ENCODE assay signal across 12 mouse cellular contexts in the genomic region with DNA sequence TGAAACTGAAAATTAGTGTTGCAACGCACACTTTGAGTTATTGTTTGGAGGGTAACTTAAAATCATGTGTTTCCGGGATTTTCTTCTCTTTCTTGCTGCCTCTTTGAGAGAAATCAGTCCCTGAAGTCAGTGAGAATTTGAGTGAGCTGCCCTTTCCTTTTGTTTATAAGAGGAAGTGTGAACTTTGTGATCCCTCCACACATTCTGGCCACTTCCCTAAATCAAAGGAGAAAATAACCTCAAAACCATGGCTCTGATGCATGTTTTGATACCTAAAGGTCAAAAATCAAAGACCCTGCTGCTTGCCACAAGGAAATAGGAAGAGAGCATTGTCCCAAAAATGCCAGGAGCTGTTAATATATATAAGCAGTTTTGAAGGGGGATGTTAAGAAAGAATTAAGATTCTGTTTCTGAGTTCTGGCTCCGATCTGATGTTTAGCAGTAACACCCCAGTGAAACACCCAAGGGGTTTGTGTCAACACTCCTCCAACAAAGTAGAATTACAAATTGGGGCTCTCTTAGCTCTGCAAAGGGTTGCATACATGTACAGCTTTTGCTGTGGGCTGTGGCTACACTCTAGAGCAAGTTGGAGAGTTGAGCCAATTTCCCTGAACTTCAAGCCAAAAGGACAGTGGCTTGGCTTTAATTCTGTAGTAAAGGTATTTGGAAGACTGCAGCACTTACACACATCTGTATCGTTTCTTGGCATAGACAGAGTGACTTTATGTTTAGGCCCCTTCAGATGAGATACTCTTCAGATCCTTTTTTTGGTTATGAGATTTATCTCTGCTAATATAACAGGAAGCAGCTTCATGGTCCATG.
DNase-seq lines count a peak whose midpoint lies in the region; ATAC-seq and TF ChIP-seq lines count a peak whose summit lies in the region.
"Had no signal": no experiment of that assay in that cellular context is flagged by ENCODE, and none has a peak within 500 bp of the region (broad histone marks: within the 10 kb centered on the region; RNA-seq: fewer than 3 reads in every experiment).

No protein-coding gene starts in this region.

- H3K27ac ChIP-seq in embryonic facial prominence, embryonic 14.5 days (replicated peaks; ENCODE audit: low read depth, low read length) = peak overlapping the region; percentile 10; the same call in 1 of the 2 replicates
- no peak overlapping the region; the same call in 1 of the 2 replicates for H3K27ac ChIP-seq in embryonic facial prominence, embryonic 10.5 days (replicated peaks)
- no peak overlapping the region for H3K27ac ChIP-seq in lung, postnatal 0 days (ENCODE audit: low read length)
- peak overlapping the region; percentile 59 for H3K27ac ChIP-seq in stomach, embryonic 15.5 days
- H3K27ac ChIP-seq: hindbrain, embryonic 14.5 days had no signal

- H3K9me3 ChIP-seq in embryonic facial prominence, embryonic 14.5 days (ENCODE audit: control insufficient read depth, low read length) = no peaks in the 10 kb centered on the region
- no peaks in the 10 kb centered on the region for H3K9me3 ChIP-seq in embryonic facial prominence, embryonic 10.5 days
- no peaks in the 10 kb centered on the region for H3K9me3 ChIP-seq in lung, postnatal 0 days (ENCODE audit: low read length)
- H3K9me3 ChIP-seq in stomach, embryonic 15.5 days = no peaks in the 10 kb centered on the region

- no peaks in the 10 kb centered on the region for H3K36me3 ChIP-seq in embryonic facial prominence, embryonic 14.5 days (ENCODE audit: control insufficient read depth, insufficient read depth, low read length)
- no peaks in the 10 kb centered on the region for H3K36me3 ChIP-seq in embryonic facial prominence, embryonic 10.5 days (replicated peaks)
- no peaks in the 10 kb centered on the region for H3K36me3 ChIP-seq in lung, postnatal 0 days (ENCODE audit: insufficient read depth, low read length)
- H3K36me3 ChIP-seq in stomach, embryonic 15.5 days = no peaks in the 10 kb centered on the region

- ATAC-seq in embryonic facial prominence, embryonic 14.5 days (ENCODE audit: low read depth) = no peak
- no peak for ATAC-seq in lung, postnatal 0 days
- no peak for ATAC-seq in stomach, embryonic 15.5 days (ENCODE audit: insufficient read depth, low FRiP score, low read depth)
- ATAC-seq: forebrain, embryonic 14.5 days; midbrain, embryonic 16.5 days had no signal

- no peak for TF ChIP-seq EP300 in lung, postnatal 0 days (IDR thresholded peaks at IDR 0.05)

- no peak overlapping the region for H3K4me2 ChIP-seq in embryonic facial prominence, embryonic 14.5 days (ENCODE audit: low read depth, low read length)
- H3K4me2 ChIP-seq in lung, postnatal 0 days (replicated peaks; ENCODE audit: low read depth, low read length) = no peak overlapping the region
- no peak overlapping the region for H3K4me2 ChIP-seq in stomach, embryonic 15.5 days
- H3K4me2 ChIP-seq: hindbrain, embryonic 14.5 days had no signal

- H3K9ac ChIP-seq in embryonic facial prominence, embryonic 14.5 days (ENCODE audit: low read depth, low read length) = no peak overlapping the region
- H3K9ac ChIP-seq in lung, postnatal 0 days (replicated peaks; ENCODE audit: low read depth) = no peak overlapping the region
- H3K9ac ChIP-seq in stomach, embryonic 15.5 days = no peak overlapping the region
- H3K9ac ChIP-seq: hindbrain, embryonic 14.5 days had no signal

- DNase-seq in embryonic facial prominence, embryonic 14.5 days (ENCODE audit: low spot score) = peak; percentile 72
- no peak for DNase-seq in embryonic facial prominence, embryonic 10.5 days (ENCODE audit: low spot score)
- DNase-seq in lung, postnatal 0 days (ENCODE audit: low spot score) = peak; percentile 24
- DNase-seq in lung, postnatal 25 days (ENCODE audit: low spot score) = no peak
- DNase-seq in heart, postnatal 4 days = peak; percentile 12
- no peak for DNase-seq in gastrocnemius, adult 18-20 months (ENCODE audit: low spot score)
- DNase-seq in right cerebral cortex, postnatal 25 days = no peak
- DNase-seq: cerebellum, postnatal 10 days had no signal

- no peaks in the 10 kb centered on the region for H3K27me3 ChIP-seq in embryonic facial prominence, embryonic 14.5 days (replicated peaks; ENCODE audit: control insufficient read depth, insufficient read depth, low read length)
- no peaks in the 10 kb centered on the region for H3K27me3 ChIP-seq in embryonic facial prominence, embryonic 10.5 days (replicated peaks; ENCODE audit: low read depth, poor library complexity, severe bottlenecking)
- no peaks in the 10 kb centered on the region for H3K27me3 ChIP-seq in lung, postnatal 0 days (replicated peaks; ENCODE audit: insufficient read depth, low read length)
- no peaks in the 10 kb centered on the region for H3K27me3 ChIP-seq in stomach, embryonic 15.5 days (replicated peaks)

- no peak overlapping the region for H3K4me3 ChIP-seq in embryonic facial prominence, embryonic 14.5 days (ENCODE audit: low read depth, low read length)
- no peak overlapping the region for H3K4me3 ChIP-seq in embryonic facial prominence, embryonic 10.5 days
- H3K4me3 ChIP-seq in lung, postnatal 0 days (ENCODE audit: low read depth, low read length) = no peak overlapping the region
- no peak overlapping the region for H3K4me3 ChIP-seq in stomach, embryonic 15.5 days (replicated peaks)

- 55% methylated on average over 4 of the region's 4 CpGs for WGBS in embryonic facial prominence, embryonic 14.5 days
- 63% methylated on average over 4 of the region's 4 CpGs for WGBS in embryonic facial prominence, embryonic 10.5 days
- WGBS in lung, postnatal 0 days = 39% methylated on average over 4 of the region's 4 CpGs
- 50% methylated on average over 4 of the region's 4 CpGs for WGBS in stomach, embryonic 15.5 days

- TF ChIP-seq CTCF in lung, postnatal 0 days (IDR thresholded peaks at IDR 0.05) = no peak

- H3K4me1 ChIP-seq in embryonic facial prominence, embryonic 14.5 days (ENCODE audit: control insufficient read depth, insufficient read depth, low read length) = peaks cover 34% of the 10 kb centered on the region
- peaks cover 45% of the 10 kb centered on the region for H3K4me1 ChIP-seq in embryonic facial prominence, embryonic 10.5 days
- peaks cover 10% of the 10 kb centered on the region for H3K4me1 ChIP-seq in lung, postnatal 0 days (ENCODE audit: insufficient read depth, low read depth, low read length)
- peaks cover 8% of the 10 kb centered on the region; the same call in 1 of the 2 replicates for H3K4me1 ChIP-seq in stomach, embryonic 15.5 days

Comparison
In these comparisons a context has a peak if more than half of its experiments do, and no peak if none do; other contexts are left out.
1. DNase-seq: peak in embryonic facial prominence, embryonic 14.5 days (single experiment), lung, postnatal 0 days (single experiment) and heart, postnatal 4 days (single experiment); none in embryonic facial prominence, embryonic 10.5 days (single experiment), lung, postnatal 25 days (single experiment), gastrocnemius, adult 18-20 months (single experiment) and right cerebral cortex, postnatal 25 days (single experiment).
2. H3K27ac ChIP-seq: peak in embryonic facial prominence, embryonic 14.5 days (single experiment) and stomach, embryonic 15.5 days (single experiment); none in embryonic facial prominence, embryonic 10.5 days (single experiment) and lung, postnatal 0 days (single experiment).